7 mouse cellular contexts compared by ENCODE assay signal in genomic region chr1:136466143-136466811, GRCm38 (mm10). TPM values are rescaled to one million over a fixed set of nuclear protein-coding genes. Genes with fewer than 3 reads are reported as not detected.
DNase-seq lines count a peak whose midpoint lies in the region; ATAC-seq lines count a peak whose summit lies in the region.

Kif14 (plus strand) TSS chr1:136466343.

- H3K4me3 ChIP-seq in embryonic facial prominence, embryonic 10.5 days = peak within 1 kb of the TSS; percentile 86
- peak within 1 kb of the TSS; percentile 84 for H3K4me3 ChIP-seq in limb, embryonic 10.5 days
- peak within 1 kb of the TSS; percentile 59 for H3K4me3 ChIP-seq in midbrain, embryonic 13.5 days (replicated peaks)

- peak within 1 kb of the TSS; percentile 96 for H3K4me2 ChIP-seq in midbrain, embryonic 13.5 days (replicated peaks)

- under 1% methylated on average over 52 of the region's 52 CpGs for WGBS in embryonic facial prominence, embryonic 10.5 days
- under 1% methylated on average over 52 of the region's 52 CpGs for WGBS in limb, embryonic 10.5 days
- under 1% methylated on average over 52 of the region's 52 CpGs for WGBS in midbrain, embryonic 13.5 days

- no peaks in the 10 kb centered on the region for H3K9me3 ChIP-seq in embryonic facial prominence, embryonic 10.5 days
- no peaks in the 10 kb centered on the region for H3K9me3 ChIP-seq in limb, embryonic 10.5 days (replicated peaks)
- H3K9me3 ChIP-seq in midbrain, embryonic 13.5 days = no peaks in the 10 kb centered on the region

- H3K27me3 ChIP-seq in embryonic facial prominence, embryonic 10.5 days (replicated peaks; ENCODE audit: low read depth, poor library complexity, severe bottlenecking) = no peaks in the 10 kb centered on the region
- H3K27me3 ChIP-seq in limb, embryonic 10.5 days (ENCODE audit: low read depth, poor library complexity, severe bottlenecking) = no peaks in the 10 kb centered on the region
- H3K27me3 ChIP-seq in midbrain, embryonic 13.5 days = no peaks in the 10 kb centered on the region

- H3K4me1 ChIP-seq in embryonic facial prominence, embryonic 10.5 days = peaks cover 26% of the 10 kb centered on the region
- H3K4me1 ChIP-seq in limb, embryonic 10.5 days = peaks cover 20% of the 10 kb centered on the region
- H3K4me1 ChIP-seq in midbrain, embryonic 13.5 days (replicated peaks) = peaks cover 21% of the 10 kb centered on the region

- peak within 1 kb of the TSS; percentile 93 for H3K27ac ChIP-seq in embryonic facial prominence, embryonic 10.5 days (replicated peaks)
- H3K27ac ChIP-seq in limb, embryonic 10.5 days = peak within 1 kb of the TSS; percentile 93
- no peak within 1 kb of the TSS for H3K27ac ChIP-seq in midbrain, embryonic 13.5 days

- DNase-seq in adrenal gland, postnatal 10 days = peak; percentile 98
- DNase-seq in embryonic facial prominence, embryonic 10.5 days (ENCODE audit: low spot score) = peak; percentile 99
- DNase-seq in kidney, adult 11 months = peak; percentile 95
- DNase-seq in limb, embryonic 10.5 days (ENCODE audit: low spot score) = peak; percentile 99
- peak; percentile 93 for DNase-seq in spleen, adult 12 weeks (ENCODE audit: low spot score)

- peaks cover 31% of the 10 kb centered on the region for H3K36me3 ChIP-seq in embryonic facial prominence, embryonic 10.5 days (replicated peaks)
- peaks cover 29% of the 10 kb centered on the region for H3K36me3 ChIP-seq in limb, embryonic 10.5 days
- H3K36me3 ChIP-seq in midbrain, embryonic 13.5 days = peaks cover 7% of the 10 kb centered on the region; the same call in 1 of the 2 replicates

- peak; percentile 100 for ATAC-seq in granulocyte monocyte progenitor cell, adult 5-6 weeks (replicated peaks; ENCODE audit: poor library complexity, severe bottlenecking)
- peak; percentile 98 for ATAC-seq in midbrain, embryonic 13.5 days

- H3K9ac ChIP-seq in midbrain, embryonic 13.5 days (replicated peaks) = peak within 1 kb of the TSS; percentile 61

RNA-seq across cellular contexts. Expression of gene Kif14, which starts in this region (rescaled TPM):
- total RNA-seq in adrenal gland, postnatal 10 days (2021) = 1 to 10 TPM; 3.1 to 4.9 TPM
- polyA plus RNA-seq in embryonic facial prominence, embryonic 10.5 days (2016; fragmentation: Nextera tagmentation; extraction: Ambion mirVana) = 8.6 and 10.5 TPM in 2 replicates
- total RNA-seq in granulocyte monocyte progenitor cell, adult 5-6 weeks (2014; fragmentation: Nextera tagmentation) = 6.0 and 10.0 TPM in 2 replicates
- total RNA-seq in granulocyte monocyte progenitor cell, adult 5-6 weeks (2017) = 18.7 and 19.6 TPM in 2 replicates
- polyA plus RNA-seq in limb, embryonic 10.5 days (2016; fragmentation: Nextera tagmentation; extraction: Ambion mirVana) = 7.7 and 9.8 TPM in 2 replicates
- 1.9 and 2.3 TPM in 2 replicates for polyA plus RNA-seq in midbrain, embryonic 13.5 days (2015; fragmentation: Nextera tagmentation; extraction: Ambion mirVana)
